Mouse (Mus musculus) MEL (cell line): ENCODE results near the gene A130010J15Rik. TPM values are rescaled to one million over a fixed set of nuclear protein-coding genes. Genes with fewer than 3 reads are reported as not detected.

Source experiments
- DNase-seq: peaks from one replicate; pipeline ENCODE4 v3.0.0; 2011; ENCODE audit warnings: low read depth, low spot score
- H3K27ac ChIP-seq: 2 replicates; pipeline ENCODE4 v1.5.1; 2012; ENCODE audit warnings: low read depth, mild to moderate bottlenecking, control low read depth, low read length, moderate library complexity; ENCODE audit not compliant: control insufficient read depth
- H3K27me3 ChIP-seq, 2 experiments: fragments of 150-350 bp in 1 of 2; sonication (generic) in 1 of 2; 2 replicates each; pipeline ENCODE4 v1.6.1; 2012; ENCODE audit warnings: low read length in 2 of 2, mild to moderate bottlenecking in 2 of 2, improper control_type of control experiment in 1 of 2, moderate library complexity in 1 of 2; ENCODE audit not compliant: insufficient read depth in 2 of 2, control insufficient read depth in 1 of 2
- H3K36me3 ChIP-seq, 2 experiments: 2 replicates each; pipeline ENCODE4 v1.6.1; 2012 to 2014; ENCODE audit warnings: low read length in 2 of 2, improper control_type of control experiment in 1 of 2, inconsistent platforms in 1 of 2, mild to moderate bottlenecking in 1 of 2; ENCODE audit not compliant: insufficient read depth in 2 of 2, control insufficient read depth in 1 of 2
- H3K4me1 ChIP-seq, 2 experiments: fragments of 150-350 bp in 1 of 2; sonication (generic) in 1 of 2; 2 replicates each; pipeline ENCODE4 v1.6.1; 2012; ENCODE audit warnings: low read length in 2 of 2, improper control_type of control experiment in 1 of 2, mild to moderate bottlenecking in 1 of 2; ENCODE audit not compliant: insufficient read depth in 2 of 2, control insufficient read depth in 1 of 2
- H3K4me3 ChIP-seq, 2 experiments: fragments of 150-350 bp in 1 of 2; sonication (generic) in 1 of 2; 2 replicates each; pipeline ENCODE4 v1.5.1; 2012; ENCODE audit warnings: low read depth in 2 of 2, low read length in 2 of 2, mild to moderate bottlenecking in 2 of 2, moderate library complexity in 2 of 2, control low read depth in 1 of 2, improper control_type of control experiment in 1 of 2; ENCODE audit not compliant: control insufficient read depth in 1 of 2, insufficient read depth in 1 of 2
- H3K79me2 ChIP-seq: 2 replicates; pipeline ENCODE4 v1.6.1; 2012; ENCODE audit warnings: mild to moderate bottlenecking, low read length, moderate library complexity; ENCODE audit not compliant: control insufficient read depth, poor library complexity, insufficient read depth
- H3K9ac ChIP-seq: 2 replicates; pipeline ENCODE4 v1.6.1; 2012; ENCODE audit warnings: low read depth, mild to moderate bottlenecking, control low read depth, low read length, moderate library complexity; ENCODE audit not compliant: control insufficient read depth, poor library complexity, severe bottlenecking
- H3K9me3 ChIP-seq: fragments of 150-350 bp; sonication (generic); replicated peaks from 2 replicates; pipeline ENCODE4 v1.6.1; 2012; ENCODE audit warnings: mild to moderate bottlenecking, low read length, improper control_type of control experiment, moderate library complexity; ENCODE audit not compliant: insufficient read depth
- BHLHE40 ChIP-seq: IDR thresholded peaks from 2 replicates; pipeline ENCODE4 v1.6.1; 2012; ENCODE audit warnings: low read depth, mild to moderate bottlenecking, inconsistent platforms, low read length, improper control_type of control experiment, borderline replicate concordance
- CHD1 ChIP-seq: IDR thresholded peaks from 2 replicates; pipeline ENCODE4 v1.6.1; 2012; ENCODE audit warnings: low read depth, mild to moderate bottlenecking, inconsistent platforms, low read length, improper control_type of control experiment
- CHD2 ChIP-seq: IDR thresholded peaks from 2 replicates; pipeline ENCODE4 v1.6.1; 2011; ENCODE audit warnings: low read length, improper control_type of control experiment
- CTCF ChIP-seq, 3 experiments: IDR thresholded peaks in 2 of 3; conservative IDR thresholded peaks in 1 of 3; 2 replicates each; pipeline ENCODE4 v1.5.1; 2011 to 2012; ENCODE audit warnings: low read length in 3 of 3, low read depth in 2 of 3, mild to moderate bottlenecking in 2 of 3, improper control_type of control experiment in 1 of 3, inconsistent platforms in 1 of 3, mixed read lengths in 1 of 3, moderate library complexity in 1 of 3; ENCODE audit not compliant: control insufficient read depth in 1 of 3, insufficient read depth in 1 of 3, poor library complexity in 1 of 3, severe bottlenecking in 1 of 3
- E2F4 ChIP-seq: IDR thresholded peaks from 2 replicates; pipeline ENCODE4 v1.6.1; 2011; ENCODE audit warnings: low read depth, low read length, improper control_type of control experiment, borderline replicate concordance
- ELF1 ChIP-seq: IDR thresholded peaks from 2 replicates; pipeline ENCODE4 v1.6.1; 2014; ENCODE audit warnings: low read depth, mild to moderate bottlenecking, inconsistent platforms, low read length, improper control_type of control experiment, moderate library complexity
- HCFC1 ChIP-seq: IDR thresholded peaks from 2 replicates; pipeline ENCODE4 v1.6.1; 2012; ENCODE audit warnings: low read depth, mild to moderate bottlenecking, inconsistent platforms, low read length, improper control_type of control experiment, moderate library complexity
- KAT2A ChIP-seq: conservative IDR thresholded peaks from 2 replicates; pipeline ENCODE4 v1.6.1; 2012; ENCODE audit warnings: low read depth, low read length, improper control_type of control experiment, inconsistent platforms
- MAFK ChIP-seq: IDR thresholded peaks from 2 replicates; pipeline ENCODE4 v1.6.1; 2011; ENCODE audit warnings: low read depth, mild to moderate bottlenecking, low read length, improper control_type of control experiment, borderline replicate concordance
- MAZ ChIP-seq: IDR thresholded peaks from 2 replicates; pipeline ENCODE4 v1.6.1; 2012; ENCODE audit warnings: low read depth, mild to moderate bottlenecking, inconsistent platforms, low read length, improper control_type of control experiment
- MXI1 ChIP-seq: IDR thresholded peaks from 2 replicates; pipeline ENCODE4 v1.6.1; 2011; ENCODE audit warnings: mild to moderate bottlenecking, low read depth, low read length, improper control_type of control experiment
- MYB ChIP-seq: IDR thresholded peaks from 2 replicates; pipeline ENCODE4 v1.6.1; 2011; ENCODE audit warnings: mild to moderate bottlenecking, low read depth, low read length, improper control_type of control experiment
- NELFE ChIP-seq: IDR thresholded peaks from 2 replicates; pipeline ENCODE4 v1.6.1; 2011; ENCODE audit warnings: low read depth, low read length, improper control_type of control experiment
- NRF1 ChIP-seq: IDR thresholded peaks from 2 replicates; pipeline ENCODE4 v1.6.1; 2014; ENCODE audit warnings: low read depth, mild to moderate bottlenecking, inconsistent platforms, low read length, improper control_type of control experiment, moderate library complexity; ENCODE audit not compliant: poor library complexity, insufficient read depth, severe bottlenecking
- RAD21 ChIP-seq: IDR thresholded peaks from 2 replicates; pipeline ENCODE4 v1.6.1; 2011; ENCODE audit warnings: mild to moderate bottlenecking, low read depth, low read length, improper control_type of control experiment
- RCOR1 ChIP-seq: IDR thresholded peaks from 2 replicates; pipeline ENCODE4 v1.6.1; 2012; ENCODE audit warnings: low read depth, mild to moderate bottlenecking, inconsistent platforms, low read length, improper control_type of control experiment
- SIN3A ChIP-seq: IDR thresholded peaks from 2 replicates; pipeline ENCODE4 v1.6.1; 2012; ENCODE audit warnings: low read length, improper control_type of control experiment, inconsistent platforms
- SMC3 ChIP-seq: IDR thresholded peaks from 2 replicates; pipeline ENCODE4 v1.6.1; 2011; ENCODE audit warnings: low read depth, low read length, improper control_type of control experiment
- TAL1 ChIP-seq: IDR thresholded peaks from 2 replicates; pipeline ENCODE4 v1.6.1; 2012; ENCODE audit warnings: mild to moderate bottlenecking, inconsistent platforms, low read length, moderate library complexity, mixed read lengths
- UBTF ChIP-seq: IDR thresholded peaks from 2 replicates; pipeline ENCODE4 v1.6.1; 2012; ENCODE audit warnings: low read depth, mild to moderate bottlenecking, inconsistent platforms, low read length, improper control_type of control experiment, moderate library complexity, borderline replicate concordance; ENCODE audit not compliant: insufficient read depth
- USF2 ChIP-seq, 2 experiments: IDR thresholded peaks; 2 replicates each; pipeline ENCODE4 v1.6.1; 2011 to 2012; ENCODE audit warnings: improper control_type of control experiment in 2 of 2, low read length in 2 of 2, borderline replicate concordance in 1 of 2, inconsistent platforms in 1 of 2, low read depth in 1 of 2, mild to moderate bottlenecking in 1 of 2; ENCODE audit not compliant: insufficient read depth in 1 of 2
- ZC3H11A ChIP-seq: IDR thresholded peaks from 2 replicates; pipeline ENCODE4 v1.6.1; 2012; ENCODE audit warnings: low read depth, mild to moderate bottlenecking, inconsistent platforms, low read length, improper control_type of control experiment
- ZKSCAN1 ChIP-seq: IDR thresholded peaks from 2 replicates; pipeline ENCODE4 v1.6.1; 2012; ENCODE audit warnings: low read depth, mild to moderate bottlenecking, inconsistent platforms, low read length, improper control_type of control experiment, moderate library complexity
- ZNF384 ChIP-seq: IDR thresholded peaks from 2 replicates; pipeline ENCODE4 v1.6.1; 2012; ENCODE audit warnings: low read depth, mild to moderate bottlenecking, inconsistent platforms, low read length, improper control_type of control experiment
- polyA plus RNA-seq, 2 experiments: library from polyadenylated mRNA; stranded (reverse) in 1 of 2; unstranded in 1 of 2; fragments of >175 nt in 1 of 2; fragments of >200 nt in 1 of 2; gene quantifications; 2 replicates each; pipeline versions ENCODE4 v1.2.1 to v1.2.4; 2012; ENCODE audit warnings: low replicate concordance in 2 of 2, low read depth in 1 of 2; ENCODE audit not compliant: insufficient read length in 2 of 2, insufficient read depth in 1 of 2, missing spikeins in 1 of 2
- total RNA-seq: library from RNA; depleted of rRNA; stranded (reverse); fragments of 300-350 nt; gene quantifications from 2 replicates; pipeline ENCODE4 v1.2.3, GENCODE M21; 2012

A130010J15Rik gene
- total and polyA plus RNA-seq, 3 experiments: 5.8 to 13.2 TPM; not detected in 1

- Histone ChIP-seq H3K4me1 (no peaks in the 10 kb centered on the region), H3K79me2 (no peaks in the 10 kb centered on the region), H3K9me3 (no peaks in the 10 kb centered on the region), H3K36me3 (no peaks in the 10 kb centered on the region), H3K4me3 (no peak within 1 kb of the TSS), H3K9ac (no peak within 1 kb of the TSS), H3K27ac (no peak within 1 kb of the TSS), H3K27me3 (no peaks in the 10 kb centered on the region; a peak in 1 of 4 replicates)
- TF ChIP-seq MAFK (no peak), MXI1 (no peak), ZKSCAN1 (no peak), ELF1 (no peak), NRF1 (no peak), CTCF (IDR thresholded peaks at IDR 0.05 in 2 of 3, conservative IDR thresholded peaks at IDR 0.05 in 1 of 3; ENCODE audit: control insufficient read depth in 1 of 3, insufficient read depth in 1 of 3, low read depth in 2 of 3, low read length in 3 of 3, poor library complexity in 1 of 3, severe bottlenecking in 1 of 3) (no peak), CHD2 (no peak), USF2 (IDR thresholded peaks at IDR 0.05; ENCODE audit: borderline replicate concordance in 1 of 2, insufficient read depth in 1 of 2, low read depth in 1 of 2, low read length in 2 of 2) (no peak), TAL1 (no peak), MAZ (no peak), ZC3H11A (no peak), RCOR1 (no peak), MYB (no peak)
- no peak for DNase-seq
These were observed 39.7 kb downstream of the A130010J15Rik start, which contains the start of gene Lamb3 for GRCm38 (mm10) chr1:193207503-193207902. Gene Lamb3 (plus strand): TSS chr1:193207699.

GRCm38 (mm10) chr1:193208178-193208577 lies 40.3 kb downstream of the A130010J15Rik start:
- DNase-seq: peak; percentile 49
- Histone ChIP-seq H3K4me1 (no peaks in the 10 kb centered on the region), H3K27me3 (no peaks in the 10 kb centered on the region; a peak in 1 of 4 replicates), H3K79me2 (no peaks in the 10 kb centered on the region), H3K9ac (no peak overlapping the region), H3K9me3 (no peaks in the 10 kb centered on the region), H3K36me3 (no peaks in the 10 kb centered on the region), H3K4me3 (no peak overlapping the region), H3K27ac (no peak overlapping the region)
- TF ChIP-seq ELF1 (no peak), BHLHE40 (no peak), RAD21 (peak; percentile 64), KAT2A (no peak), ZNF384 (no peak), CTCF (IDR thresholded peaks at IDR 0.05 in 2 of 3, conservative IDR thresholded peaks at IDR 0.05 in 1 of 3; ENCODE audit: control insufficient read depth in 1 of 3, insufficient read depth in 1 of 3, low read depth in 2 of 3, low read length in 3 of 3, poor library complexity in 1 of 3, severe bottlenecking in 1 of 3) (peak; percentile 59 to 84 (median 71)), E2F4 (no peak), NELFE (no peak), SMC3 (peak; percentile 55), UBTF (no peak), HCFC1 (no peak), MYB (no peak), SIN3A (no peak), ZC3H11A (0 out of 2 replicates have a peak, but pooled peaks have one; percentile 35), CHD1 (no peak), USF2 (IDR thresholded peaks at IDR 0.05; ENCODE audit: borderline replicate concordance in 1 of 2, insufficient read depth in 1 of 2, low read depth in 1 of 2, low read length in 2 of 2) (no peak)
